Mouse (Mus musculus): ENCODE measurements around the gene Ankrd31.

- TF ChIP-seq CTCF (IDR thresholded peaks at IDR 0.05; ENCODE audit: extremely low read depth, insufficient read depth, low read length) (no peak), POLR2A (IDR thresholded peaks at IDR 0.05; ENCODE audit: extremely low read depth, insufficient read depth, low read length) (no peak)
Observed at GRCm38 (mm10) chr13:96748109-96748845, at the start of gene Ankrd31.
